In genomic region chr2:27087581-27087980, GRCm38 (mm10) we compare ENCODE assay signal across 18 mouse cellular contexts. TPM values are rescaled to one million over a fixed set of nuclear protein-coding genes. Genes with fewer than 3 reads are reported as not detected.
A peak's percentile ranks its signal among the peaks of the same experiment; 100 is the strongest.
DNase-seq lines count a peak whose midpoint lies in the region; ATAC-seq and TF ChIP-seq lines count a peak whose summit lies in the region.
"Had no signal": no experiment of that assay in that cellular context is flagged by ENCODE, and none has a peak within 500 bp of the region (broad histone marks: within the 10 kb centered on the region; RNA-seq: fewer than 3 reads in every experiment).

No protein-coding gene starts in this region.

- no peak overlapping the region for H3K4me3 ChIP-seq in heart, embryonic 14.5 days (ENCODE audit: control insufficient read depth in 1 of 2, insufficient read depth in 1 of 2, low read depth in 1 of 2, low read length in 2 of 2)
- no peak overlapping the region for H3K4me3 ChIP-seq in liver, adult 2 months (ENCODE audit: insufficient read depth, low read depth, low read length)
- H3K4me3 ChIP-seq in liver, embryonic 12.5 days: no peak overlapping the region
- H3K4me3 ChIP-seq in embryonic facial prominence, embryonic 10.5 days: no peak overlapping the region
- no peak overlapping the region for H3K4me3 ChIP-seq in intestine, postnatal 0 days (ENCODE audit: low read depth, low read length)
- H3K4me3 ChIP-seq: erythroblast, embryonic 14.5 days; hindbrain, embryonic 15.5 days had no signal

- 0 out of 2 replicates have a peak overlapping the region, but pooled peaks have one; percentile 11 for H3K9ac ChIP-seq in heart, embryonic 14.5 days (ENCODE audit: low read length)
- H3K9ac ChIP-seq in liver, adult 2 months (ENCODE audit: low read depth, low read length): no peak overlapping the region
- H3K9ac ChIP-seq in liver, embryonic 12.5 days: no peak overlapping the region
- no peak overlapping the region for H3K9ac ChIP-seq in intestine, postnatal 0 days (ENCODE audit: low read depth, low read length)
- H3K9ac ChIP-seq: hindbrain, embryonic 15.5 days had no signal

- DNase-seq in heart, adult 8-10 months (ENCODE audit: low spot score): no peak
- no peak for DNase-seq in liver, adult 2 months (ENCODE audit: extremely low read depth, low read depth, low spot score)
- DNase-seq in embryonic facial prominence, embryonic 10.5 days (ENCODE audit: low spot score): no peak
- no peak for DNase-seq in adrenal gland, postnatal 25 days
- DNase-seq: cerebellum, adult 2 months; right cerebral cortex, adult 18-20 months; thymus, postnatal 14 days had no signal

- TF ChIP-seq POLR2A in liver, adult 2 months (IDR thresholded peaks at IDR 0.05; ENCODE audit: extremely low read depth, insufficient read depth, low read length): no peak

- H3K36me3 ChIP-seq in heart, embryonic 14.5 days (ENCODE audit: control insufficient read depth, insufficient read depth, low read length): 0 out of 2 replicates have a peak, but pooled peaks cover 14% of the 10 kb centered on the region
- H3K36me3 ChIP-seq in liver, adult 2 months (ENCODE audit: control insufficient read depth, insufficient read depth, low read length): no peaks in the 10 kb centered on the region
- H3K36me3 ChIP-seq in liver, embryonic 12.5 days: no peaks in the 10 kb centered on the region
- H3K36me3 ChIP-seq in embryonic facial prominence, embryonic 10.5 days (replicated peaks): no peaks in the 10 kb centered on the region
- H3K36me3 ChIP-seq in intestine, postnatal 0 days (ENCODE audit: control insufficient read depth, insufficient read depth): no peaks in the 10 kb centered on the region
- H3K36me3 ChIP-seq: hindbrain, embryonic 15.5 days had no signal

- peaks cover 40 to 54% of the 10 kb centered on the region in 2 experiments for H3K4me1 ChIP-seq in heart, embryonic 14.5 days (ENCODE audit: control insufficient read depth in 2 of 2, insufficient read depth in 2 of 2, low read length in 2 of 2)
- H3K4me1 ChIP-seq in liver, adult 2 months (ENCODE audit: control insufficient read depth, insufficient read depth, low read length): peaks cover 5% of the 10 kb centered on the region; the same call in 1 of the 2 replicates
- peaks cover 10% of the 10 kb centered on the region; the same call in 1 of the 2 replicates for H3K4me1 ChIP-seq in liver, embryonic 12.5 days
- peaks cover 50% of the 10 kb centered on the region for H3K4me1 ChIP-seq in embryonic facial prominence, embryonic 10.5 days
- no peaks in the 10 kb centered on the region for H3K4me1 ChIP-seq in intestine, postnatal 0 days (replicated peaks; ENCODE audit: control insufficient read depth, insufficient read depth, low read length)

- H3K9me3 ChIP-seq in heart, embryonic 14.5 days (ENCODE audit: control insufficient read depth, low read length): no peaks in the 10 kb centered on the region
- no peaks in the 10 kb centered on the region for H3K9me3 ChIP-seq in liver, embryonic 12.5 days (replicated peaks)
- H3K9me3 ChIP-seq in embryonic facial prominence, embryonic 10.5 days: no peaks in the 10 kb centered on the region
- H3K9me3 ChIP-seq in intestine, postnatal 0 days (ENCODE audit: control insufficient read depth): no peaks in the 10 kb centered on the region
- H3K9me3 ChIP-seq: hindbrain, embryonic 15.5 days had no signal

- 66% methylated on average over 5 of the region's 5 CpGs for WGBS in heart, embryonic 14.5 days
- WGBS in liver, adult 2 months: 85% methylated on average over 5 of the region's 5 CpGs
- WGBS in liver, embryonic 12.5 days (ENCODE audit: insufficient replicate concordance): 71% methylated on average over 5 of the region's 5 CpGs
- 88% methylated on average over 5 of the region's 5 CpGs for WGBS in embryonic facial prominence, embryonic 10.5 days
- 78% methylated on average over 5 of the region's 5 CpGs for WGBS in intestine, postnatal 0 days

- no peak overlapping the region for H3K4me2 ChIP-seq in heart, embryonic 14.5 days (ENCODE audit: low read length)
- H3K4me2 ChIP-seq in liver, embryonic 12.5 days: no peak overlapping the region
- no peak overlapping the region for H3K4me2 ChIP-seq in intestine, postnatal 0 days (replicated peaks; ENCODE audit: low read depth)
- H3K4me2 ChIP-seq: hindbrain, embryonic 15.5 days had no signal

- ATAC-seq in heart, embryonic 14.5 days (ENCODE audit: insufficient number of reproducible peaks, insufficient read depth, low FRiP score, low read depth): no peak
- no peak for ATAC-seq in liver, embryonic 12.5 days
- 0 out of 2 replicates have a peak, but pooled peaks have one; percentile 10 for ATAC-seq in intestine, postnatal 0 days
- ATAC-seq: activated CD4-positive, CD25-positive, alpha-beta regulatory T cell, adult 4 months; forebrain, embryonic 14.5 days; Patski had no signal

- no peak for TF ChIP-seq CTCF in liver, adult 2 months (IDR thresholded peaks at IDR 0.05; ENCODE audit: low read depth, low read length)
- no peak for TF ChIP-seq CTCF in intestine, postnatal 0 days (IDR thresholded peaks at IDR 0.05; ENCODE audit: low read depth)

- H3K27ac ChIP-seq in heart, embryonic 14.5 days (replicated peaks in 1 of 2; ENCODE audit: control insufficient read depth in 1 of 2, insufficient read depth in 1 of 2, low read depth in 2 of 2, low read length in 2 of 2): peak overlapping the region; percentile 19 to 64; a peak in 2 of 4 replicates
- H3K27ac ChIP-seq in liver, adult 2 months (replicated peaks; ENCODE audit: insufficient read depth, low read depth, low read length): peak overlapping the region; percentile 3; the same call in 1 of the 2 replicates
- no peak overlapping the region for H3K27ac ChIP-seq in liver, embryonic 12.5 days
- peak overlapping the region; percentile 49; the same call in 1 of the 2 replicates for H3K27ac ChIP-seq in embryonic facial prominence, embryonic 10.5 days (replicated peaks)
- H3K27ac ChIP-seq in intestine, postnatal 0 days (ENCODE audit: low read depth, low read length): no peak overlapping the region

- H3K27me3 ChIP-seq in heart, embryonic 14.5 days (ENCODE audit: control insufficient read depth, insufficient read depth, low read length): no peaks in the 10 kb centered on the region
- no peaks in the 10 kb centered on the region for H3K27me3 ChIP-seq in liver, adult 2 months (ENCODE audit: control insufficient read depth, insufficient read depth, low read length)
- H3K27me3 ChIP-seq in liver, embryonic 12.5 days (replicated peaks): 0 out of 2 replicates have a peak, but pooled peaks cover 3% of the 10 kb centered on the region
- H3K27me3 ChIP-seq in embryonic facial prominence, embryonic 10.5 days (replicated peaks; ENCODE audit: low read depth, poor library complexity, severe bottlenecking): no peaks in the 10 kb centered on the region
- no peaks in the 10 kb centered on the region for H3K27me3 ChIP-seq in intestine, postnatal 0 days (replicated peaks; ENCODE audit: control insufficient read depth, insufficient read depth, low read length)
- H3K27me3 ChIP-seq: hindbrain, embryonic 15.5 days had no signal

- H3K79me2 ChIP-seq in liver, adult 2 months (ENCODE audit: control insufficient read depth, insufficient read depth, low read length): no peaks in the 10 kb centered on the region

RNA-seq across cellular contexts. Expression of gene Adamtsl2, which starts 8.4 kb away (rescaled TPM):
- 12.6 and 15.0 TPM in 2 replicates for polyA plus RNA-seq in heart, embryonic 14.5 days (2014; fragmentation: Nextera tagmentation; extraction: Ambion mirVana)
- total RNA-seq in heart, adult 8-10 months (2022): 1 to 10 TPM; 4.4 to 6.6 (median 5.1) TPM
- total RNA-seq in liver, adult 2 months (2014; rRNA removed): 3.5 and 4.4 TPM in 2 replicates
- polyA plus RNA-seq in liver, adult 2 months (2012; rRNA removed): 4.4 and 6.7 TPM in 2 replicates
- 0.77 and 1.3 TPM in 2 replicates for polyA plus RNA-seq in liver, embryonic 12.5 days (2016; fragmentation: Nextera tagmentation; extraction: Ambion mirVana)
- polyA plus RNA-seq in embryonic facial prominence, embryonic 10.5 days (2016; fragmentation: Nextera tagmentation; extraction: Ambion mirVana): 2.1 and 3.0 TPM in 2 replicates
- 1.0 and 1.3 TPM in 2 replicates for polyA plus RNA-seq in intestine, postnatal 0 days (2015; fragmentation: Nextera tagmentation; extraction: Ambion mirVana)
- total RNA-seq in adrenal gland, postnatal 25 days (2021): 17.4 and 17.9 TPM in 2 replicates
- total RNA-seq: granulocyte monocyte progenitor cell, adult 5-6 weeks had no signal
- polyA plus RNA-seq: activated CD4-positive, CD25-positive, alpha-beta regulatory T cell, adult 4 months; erythroblast, embryonic 14.5 days had no signal

RNA-seq across cellular contexts. Expression of gene Mymk, which starts 15.6 kb away (rescaled TPM):
- polyA plus RNA-seq in heart, embryonic 14.5 days (2014; fragmentation: Nextera tagmentation; extraction: Ambion mirVana): 0.22 TPM in 1 of 2 replicates, not detected in the other
- not detected for total RNA-seq in heart, adult 8-10 months (2022)
- total RNA-seq in liver, adult 2 months (2014; rRNA removed): not detected in 2 replicates
- not detected in 2 replicates for polyA plus RNA-seq in liver, adult 2 months (2012; rRNA removed)
- 0.14 and 0.90 TPM in 2 replicates for polyA plus RNA-seq in liver, embryonic 12.5 days (2016; fragmentation: Nextera tagmentation; extraction: Ambion mirVana)
- polyA plus RNA-seq in embryonic facial prominence, embryonic 10.5 days (2016; fragmentation: Nextera tagmentation; extraction: Ambion mirVana): 0.17 TPM in 1 of 2 replicates, not detected in the other
- not detected in 2 replicates for polyA plus RNA-seq in intestine, postnatal 0 days (2015; fragmentation: Nextera tagmentation; extraction: Ambion mirVana)
- total RNA-seq in adrenal gland, postnatal 25 days (2021): not detected in 2 replicates
- total RNA-seq: adrenal gland, postnatal 36 days; granulocyte monocyte progenitor cell, adult 5-6 weeks had no signal
- polyA plus RNA-seq: activated CD4-positive, CD25-positive, alpha-beta regulatory T cell, adult 4 months; erythroblast, embryonic 14.5 days; forebrain, embryonic 14.5 days had no signal

RNA-seq across cellular contexts. Expression of gene Fam163b, which starts 54.7 kb away (rescaled TPM):
- 0.66 and 0.70 TPM in 2 replicates for polyA plus RNA-seq in heart, embryonic 14.5 days (2014; fragmentation: Nextera tagmentation; extraction: Ambion mirVana)
- total RNA-seq in heart, adult 8-10 months (2022): under 1 TPM; 0.27 to 0.63 (median 0.48) TPM
- total RNA-seq in liver, adult 2 months (2014; rRNA removed): not detected in 2 replicates
- polyA plus RNA-seq in liver, adult 2 months (2012; rRNA removed): not detected in 2 replicates
- 0.08 TPM in 1 of 2 replicates, not detected in the other for polyA plus RNA-seq in liver, embryonic 12.5 days (2016; fragmentation: Nextera tagmentation; extraction: Ambion mirVana)
- polyA plus RNA-seq in embryonic facial prominence, embryonic 10.5 days (2016; fragmentation: Nextera tagmentation; extraction: Ambion mirVana): 0.06 and 0.10 TPM in 2 replicates
- polyA plus RNA-seq in intestine, postnatal 0 days (2015; fragmentation: Nextera tagmentation; extraction: Ambion mirVana): 0.10 TPM in 2 replicates
- 1.6 and 2.3 TPM in 2 replicates for total RNA-seq in adrenal gland, postnatal 25 days (2021)
- total RNA-seq: granulocyte monocyte progenitor cell, adult 5-6 weeks had no signal
- polyA plus RNA-seq: activated CD4-positive, CD25-positive, alpha-beta regulatory T cell, adult 4 months; erythroblast, embryonic 14.5 days; liver, embryonic 16.5 days; Patski had no signal

RNA-seq across cellular contexts. Expression of gene Slc2a6, which starts 59.8 kb away (rescaled TPM):
- polyA plus RNA-seq in heart, embryonic 14.5 days (2014; fragmentation: Nextera tagmentation; extraction: Ambion mirVana): 0.24 TPM in 1 of 2 replicates, not detected in the other
- 1 to 10 TPM in 1 of 4 experiments, under 1 TPM in 3; 0.27 to 1.5 (median 0.56) TPM for total RNA-seq in heart, adult 8-10 months (2022)
- total RNA-seq in liver, adult 2 months (2014; rRNA removed): 0.34 and 0.46 TPM in 2 replicates
- 0.39 and 0.50 TPM in 2 replicates for polyA plus RNA-seq in liver, adult 2 months (2012; rRNA removed)
- 0.31 and 0.36 TPM in 2 replicates for polyA plus RNA-seq in liver, embryonic 12.5 days (2016; fragmentation: Nextera tagmentation; extraction: Ambion mirVana)
- 1.4 and 2.3 TPM in 2 replicates for polyA plus RNA-seq in embryonic facial prominence, embryonic 10.5 days (2016; fragmentation: Nextera tagmentation; extraction: Ambion mirVana)
- polyA plus RNA-seq in intestine, postnatal 0 days (2015; fragmentation: Nextera tagmentation; extraction: Ambion mirVana): 0.59 and 0.93 TPM in 2 replicates
- total RNA-seq in adrenal gland, postnatal 25 days (2021): 0.71 and 0.97 TPM in 2 replicates

Comparison
In these comparisons a context has a peak if more than half of its experiments do, and no peak if none do; other contexts are left out.
1. H3K27ac ChIP-seq: peak in heart, embryonic 14.5 days (2 of 2), liver, adult 2 months (single experiment) and embryonic facial prominence, embryonic 10.5 days (single experiment); none in liver, embryonic 12.5 days (single experiment) and intestine, postnatal 0 days (single experiment).